Comparison of ENCODE assay signal across 8 mouse cellular contexts in genomic region chr19:46396109-46396508, GRCm38 (mm10). TPM values are rescaled to one million over a fixed set of nuclear protein-coding genes. Genes with fewer than 3 reads are reported as not detected.
DNase-seq lines count a peak whose midpoint lies in the region; ATAC-seq and TF ChIP-seq lines count a peak whose summit lies in the region.

No protein-coding gene starts in this region.

- H3K27me3 ChIP-seq in liver, embryonic 11.5 days (replicated peaks; ENCODE audit: control insufficient read depth, insufficient read depth, low read length): no peaks in the 10 kb centered on the region
- no peaks in the 10 kb centered on the region for H3K27me3 ChIP-seq in forebrain, embryonic 10.5 days (ENCODE audit: poor library complexity, severe bottlenecking)
- no peaks in the 10 kb centered on the region for H3K27me3 ChIP-seq in limb, embryonic 14.5 days (ENCODE audit: control insufficient read depth, insufficient read depth, low read length)
- no peaks in the 10 kb centered on the region for H3K27me3 ChIP-seq in splenic B cell, adult 2 months (ENCODE audit: control insufficient read depth, insufficient read depth, low read length, poor library complexity, severe bottlenecking)

- H3K4me1 ChIP-seq in liver, embryonic 11.5 days (replicated peaks; ENCODE audit: control insufficient read depth, insufficient read depth, low read length): peaks cover 27% of the 10 kb centered on the region
- peaks cover 48% of the 10 kb centered on the region for H3K4me1 ChIP-seq in forebrain, embryonic 10.5 days
- peaks cover 38% of the 10 kb centered on the region for H3K4me1 ChIP-seq in limb, embryonic 14.5 days (ENCODE audit: control insufficient read depth, insufficient read depth, low read length)

- peak overlapping the region; percentile 95 for H3K4me2 ChIP-seq in liver, embryonic 11.5 days
- peak overlapping the region; percentile 57 for H3K4me2 ChIP-seq in limb, embryonic 14.5 days (replicated peaks; ENCODE audit: low read depth, low read length, severe bottlenecking)

- peak overlapping the region; percentile 35; the same call in 1 of the 2 replicates for H3K27ac ChIP-seq in liver, embryonic 11.5 days (ENCODE audit: low read depth, low read length)
- 0 out of 2 replicates have a peak overlapping the region, but pooled peaks have one; percentile 92 for H3K27ac ChIP-seq in forebrain, embryonic 10.5 days
- H3K27ac ChIP-seq in limb, embryonic 14.5 days (replicated peaks; ENCODE audit: low read depth, low read length): no peak overlapping the region

- intact Hi-C loops in left cerebral cortex, postnatal 4 days (cut with DNase I): loop anchor here (5.0 kb wide), 1 partner anchor 46 kb away; no protein-coding TSS in a partner anchor

- H3K9me3 ChIP-seq in liver, embryonic 11.5 days (ENCODE audit: control insufficient read depth, low read length): no peaks in the 10 kb centered on the region
- no peaks in the 10 kb centered on the region for H3K9me3 ChIP-seq in forebrain, embryonic 10.5 days
- no peaks in the 10 kb centered on the region for H3K9me3 ChIP-seq in limb, embryonic 14.5 days (ENCODE audit: control insufficient read depth, low read length)

- H3K36me3 ChIP-seq in liver, embryonic 11.5 days (ENCODE audit: control insufficient read depth, insufficient read depth, low read length): peaks cover 5% of the 10 kb centered on the region
- peaks cover 10% of the 10 kb centered on the region for H3K36me3 ChIP-seq in forebrain, embryonic 10.5 days (replicated peaks)
- peaks cover 5% of the 10 kb centered on the region for H3K36me3 ChIP-seq in limb, embryonic 14.5 days (ENCODE audit: control insufficient read depth, insufficient read depth, low read length)
- H3K36me3 ChIP-seq in splenic B cell, adult 2 months (ENCODE audit: control insufficient read depth, insufficient read depth, low read length, poor library complexity, severe bottlenecking): no peaks in the 10 kb centered on the region

- WGBS in liver, embryonic 11.5 days: 11% methylated on average over 8 of the region's 8 CpGs
- WGBS in forebrain, embryonic 10.5 days: 15% methylated on average over 8 of the region's 8 CpGs
- 9% methylated on average over 8 of the region's 8 CpGs for WGBS in limb, embryonic 14.5 days

- ATAC-seq in liver, embryonic 11.5 days (replicated peaks; ENCODE audit: low FRiP score): no peak
- no peak for ATAC-seq in limb, embryonic 14.5 days (ENCODE audit: low FRiP score, low read depth)

- H3K4me3 ChIP-seq in liver, embryonic 11.5 days (ENCODE audit: low read depth, low read length): peak overlapping the region; percentile 85
- peak overlapping the region; percentile 89 for H3K4me3 ChIP-seq in forebrain, embryonic 10.5 days
- H3K4me3 ChIP-seq in limb, embryonic 14.5 days (replicated peaks; ENCODE audit: low read length): peak overlapping the region; percentile 68

- TF ChIP-seq POLR2A in limb, embryonic 14.5 days (IDR thresholded peaks at IDR 0.05; ENCODE audit: borderline replicate concordance, extremely low read depth, insufficient read depth, insufficient read length): no peak

- H3K9ac ChIP-seq in liver, embryonic 11.5 days (ENCODE audit: low read depth, low read length): peak overlapping the region; percentile 81
- H3K9ac ChIP-seq in limb, embryonic 14.5 days (ENCODE audit: low read depth, low read length, severe bottlenecking): no peak overlapping the region

- no peak for DNase-seq in liver, embryonic 11.5 days (ENCODE audit: low spot score)
- DNase-seq in liver: no peak
- no peak for DNase-seq in forebrain, embryonic 10.5 days (ENCODE audit: extremely low spot score, low spot score)
- no peak for DNase-seq in limb, embryonic 14.5 days (ENCODE audit: low spot score)
- DNase-seq in splenic B cell, adult 2 months (ENCODE audit: low read depth, low spot score): peak; percentile 14
- DNase-seq in adrenal gland, adult (ENCODE audit: inconsistent age in 2 of 2, low spot score in 1 of 2): no peak
- no peak for DNase-seq in cerebellum, postnatal 25 days
- DNase-seq in left cerebral cortex, postnatal 4 days: no peak

RNA-seq across cellular contexts. Expression of gene Actr1a, which starts 0.6 kb away (rescaled TPM):
- 90.6 and 103 TPM in 2 replicates for polyA plus RNA-seq in liver, embryonic 11.5 days (2014; fragmentation: Nextera tagmentation; extraction: Ambion mirVana)
- polyA plus RNA-seq in forebrain, embryonic 10.5 days (2016; fragmentation: Nextera tagmentation; extraction: Ambion mirVana): 172 and 185 TPM in 2 replicates
- 96.2 and 104 TPM in 2 replicates for polyA plus RNA-seq in limb, embryonic 14.5 days (2012; rRNA removed)
- polyA plus RNA-seq in limb, embryonic 14.5 days (2014; fragmentation: Nextera tagmentation; extraction: Ambion mirVana): 152 and 155 TPM in 2 replicates
- total RNA-seq in left cerebral cortex, postnatal 4 days (2021): 100 to 1,000 TPM; 304 to 313 TPM

RNA-seq across cellular contexts. Expression of gene Sufu, which starts 0.6 kb away (rescaled TPM):
- 22.8 and 24.7 TPM in 2 replicates for polyA plus RNA-seq in liver, embryonic 11.5 days (2014; fragmentation: Nextera tagmentation; extraction: Ambion mirVana)
- polyA plus RNA-seq in forebrain, embryonic 10.5 days (2016; fragmentation: Nextera tagmentation; extraction: Ambion mirVana): 47.5 and 50.8 TPM in 2 replicates
- polyA plus RNA-seq in limb, embryonic 14.5 days (2012; rRNA removed): 30.6 and 37.2 TPM in 2 replicates
- polyA plus RNA-seq in limb, embryonic 14.5 days (2014; fragmentation: Nextera tagmentation; extraction: Ambion mirVana): 35.5 and 39.1 TPM in 2 replicates
- 10 to 100 TPM; 22.2 to 23.9 TPM for total RNA-seq in left cerebral cortex, postnatal 4 days (2021)

RNA-seq across cellular contexts. Expression of gene 2310034G01Rik, which starts 46.0 kb away (rescaled TPM):
- polyA plus RNA-seq in liver, embryonic 11.5 days (2014; fragmentation: Nextera tagmentation; extraction: Ambion mirVana): 0.87 and 1.5 TPM in 2 replicates
- 1.0 and 1.1 TPM in 2 replicates for polyA plus RNA-seq in forebrain, embryonic 10.5 days (2016; fragmentation: Nextera tagmentation; extraction: Ambion mirVana)
- polyA plus RNA-seq in limb, embryonic 14.5 days (2012; rRNA removed): 1.6 TPM in 2 replicates
- 2.1 and 2.7 TPM in 2 replicates for polyA plus RNA-seq in limb, embryonic 14.5 days (2014; fragmentation: Nextera tagmentation; extraction: Ambion mirVana)
- total RNA-seq in left cerebral cortex, postnatal 4 days (2021): under 1 TPM; 0.42 to 0.82 TPM

RNA-seq across cellular contexts. Expression of gene Mfsd13a, which starts 55.2 kb away (rescaled TPM):
- 21.9 and 25.4 TPM in 2 replicates for polyA plus RNA-seq in liver, embryonic 11.5 days (2014; fragmentation: Nextera tagmentation; extraction: Ambion mirVana)
- polyA plus RNA-seq in forebrain, embryonic 10.5 days (2016; fragmentation: Nextera tagmentation; extraction: Ambion mirVana): 12.5 and 13.3 TPM in 2 replicates
- 5.4 and 8.0 TPM in 2 replicates for polyA plus RNA-seq in limb, embryonic 14.5 days (2012; rRNA removed)
- polyA plus RNA-seq in limb, embryonic 14.5 days (2014; fragmentation: Nextera tagmentation; extraction: Ambion mirVana): 3.2 and 3.5 TPM in 2 replicates
- total RNA-seq in left cerebral cortex, postnatal 4 days (2021): 10 to 100 TPM; 16.8 to 18.3 TPM

RNA-seq across cellular contexts. Expression of gene Cuedc2, which starts 57.6 kb away (rescaled TPM):
- 151 and 153 TPM in 2 replicates for polyA plus RNA-seq in liver, embryonic 11.5 days (2014; fragmentation: Nextera tagmentation; extraction: Ambion mirVana)
- polyA plus RNA-seq in forebrain, embryonic 10.5 days (2016; fragmentation: Nextera tagmentation; extraction: Ambion mirVana): 206 and 224 TPM in 2 replicates
- 110 and 133 TPM in 2 replicates for polyA plus RNA-seq in limb, embryonic 14.5 days (2012; rRNA removed)
- 164 and 169 TPM in 2 replicates for polyA plus RNA-seq in limb, embryonic 14.5 days (2014; fragmentation: Nextera tagmentation; extraction: Ambion mirVana)
- 100 to 1,000 TPM; 221 to 222 TPM for total RNA-seq in left cerebral cortex, postnatal 4 days (2021)
